Mouse (Mus musculus) kidney, embryonic 15.5 days (tissue): Measurements from ENCODE around the gene Tbl2. TPM values are rescaled to one million over a fixed set of nuclear protein-coding genes. Genes with fewer than 3 reads are reported as not detected.

Experiments used
- ATAC-seq: fragments of 200-750 bp; cut with Nextera tagmentation; replicated peaks from 2 replicates; pipeline ENCODE4 v1.8.0; 2017; ENCODE audit warnings: moderate TSS enrichment; ENCODE audit not compliant: low FRiP score
- H3K27ac ChIP-seq: fragments of 300-500 bp; sonication (generic); 2 replicates; pipeline ENCODE4 v1.5.1; 2015; ENCODE audit warnings: mild to moderate bottlenecking, inconsistent platforms
- H3K27me3 ChIP-seq: fragments of 300-500 bp; sonication (generic); 2 replicates; pipeline ENCODE4 v1.6.1; 2015; ENCODE audit warnings: inconsistent platforms
- H3K36me3 ChIP-seq: fragments of 300-500 bp; sonication (generic); 2 replicates; pipeline ENCODE4 v1.6.1; 2015; ENCODE audit warnings: inconsistent platforms
- H3K4me1 ChIP-seq: fragments of 300-500 bp; sonication (generic); 2 replicates; pipeline ENCODE4 v1.6.1; 2015; ENCODE audit warnings: inconsistent platforms
- H3K4me2 ChIP-seq: fragments of 300-500 bp; sonication (generic); 2 replicates; pipeline ENCODE4 v1.6.1; 2015; ENCODE audit warnings: moderate library complexity, mild to moderate bottlenecking, inconsistent platforms
- H3K4me3 ChIP-seq: fragments of 300-500 bp; sonication (generic); replicated peaks from 2 replicates; pipeline ENCODE4 v1.5.1; 2015; ENCODE audit warnings: mild to moderate bottlenecking, inconsistent platforms
- H3K9ac ChIP-seq: fragments of 300-500 bp; sonication (generic); 2 replicates; pipeline ENCODE4 v1.6.1; 2015; ENCODE audit warnings: mild to moderate bottlenecking, inconsistent platforms
- H3K9me3 ChIP-seq: fragments of 300-500 bp; sonication (generic); replicated peaks from 2 replicates; pipeline ENCODE4 v1.6.1; 2016; ENCODE audit warnings: inconsistent platforms
- WGBS: fragments of 180-500 bp; shearing (Covaris S2); methylation state at CpG from one replicate; pipeline ENCODE4 v1.1.7; 2015; ENCODE audit warnings: mixed read lengths; 5-methylcytosine and 5-hydroxymethylcytosine counted together
- polyA plus RNA-seq: library from polyadenylated mRNA; unstranded; fragments of >200 nt; fragmentation: Nextera tagmentation; extraction: Ambion mirVana; gene quantifications from 2 replicates; pipeline ENCODE4 v1.2.1, GENCODE M21; 2015

Gene Tbl2
- polyA plus RNA-seq, 1 experiment from 2014 or later = 25.5 TPM

DNA sequence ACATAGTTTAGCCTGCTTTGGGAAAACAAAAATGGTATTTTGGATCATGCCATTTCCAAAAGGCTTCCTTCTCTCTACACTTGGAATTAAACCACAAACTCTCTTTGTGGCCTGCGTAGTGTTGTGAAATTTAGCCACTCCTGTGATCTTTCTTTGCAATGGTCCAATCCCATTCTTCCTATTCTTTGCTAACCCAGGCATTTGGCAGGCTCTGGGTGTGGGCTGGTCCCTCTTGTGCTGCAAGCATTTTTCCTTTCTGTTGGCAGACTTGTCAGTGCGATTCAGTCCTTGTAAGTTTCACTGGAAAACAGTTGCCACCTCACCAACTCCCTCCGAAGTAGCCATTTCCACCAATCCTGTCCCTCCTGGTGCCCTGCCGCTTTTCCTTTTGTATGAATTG lies 11.8 kb downstream of the Tbl2 start:
- WGBS = 93% methylated on average over 4 of the region's 4 CpGs
- H3K4me2 ChIP-seq = no peak overlapping the region
- no peaks in the 10 kb centered on the region for H3K27me3 ChIP-seq
- peaks cover 14% of the 10 kb centered on the region for H3K4me1 ChIP-seq
- peaks cover 71% of the 10 kb centered on the region for H3K36me3 ChIP-seq
- H3K27ac ChIP-seq = peak overlapping the region; percentile 83
- no peak overlapping the region for H3K4me3 ChIP-seq
- H3K9me3 ChIP-seq = no peaks in the 10 kb centered on the region
- no peak overlapping the region for H3K9ac ChIP-seq
- ATAC-seq = no peak

DNA sequence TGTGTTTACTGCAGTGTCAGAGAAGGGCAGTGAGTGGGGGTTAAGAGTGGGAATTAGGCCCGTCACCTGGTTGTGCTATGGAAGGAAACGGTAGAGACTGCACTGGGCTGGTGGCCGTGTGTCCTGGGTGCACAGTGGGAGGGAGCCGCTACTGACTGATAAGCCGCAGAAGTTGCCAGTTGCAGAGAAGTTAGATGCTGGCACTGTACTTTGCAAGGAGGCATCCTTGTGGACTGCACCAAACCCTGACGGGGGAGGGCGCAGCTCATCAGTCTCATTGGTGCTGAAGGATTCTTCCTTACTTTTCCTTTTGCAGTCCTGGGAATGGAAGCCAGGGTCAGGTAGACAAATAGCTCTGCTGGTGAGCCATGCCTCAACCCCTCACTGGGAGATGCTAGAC lies 12.2 kb downstream of the Tbl2 start:
- H3K27ac ChIP-seq = peak overlapping the region; percentile 83

DNA sequence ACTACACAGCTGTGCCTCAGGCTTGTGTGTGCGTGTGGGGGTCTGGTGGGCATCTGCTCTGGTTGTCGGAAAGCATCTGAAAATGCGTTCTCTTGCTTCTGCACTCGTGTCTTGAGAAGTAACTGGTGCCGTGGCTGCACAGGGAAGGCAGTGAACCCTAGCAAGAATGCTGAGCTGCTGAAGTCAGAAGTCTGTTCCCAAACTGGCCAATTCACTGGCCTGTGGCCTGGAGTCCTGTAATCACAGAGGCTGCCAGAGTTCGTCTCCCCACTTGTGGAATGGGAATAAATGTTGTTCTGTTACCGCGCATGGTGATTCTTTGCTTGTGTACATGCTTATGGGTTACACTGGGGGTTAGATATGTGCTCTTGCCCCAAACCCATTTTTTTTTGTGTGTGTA lies 12.9 kb downstream of the Tbl2 start:
- H3K4me1 ChIP-seq = peaks cover 17% of the 10 kb centered on the region
- H3K9me3 ChIP-seq = no peaks in the 10 kb centered on the region
- peaks cover 59% of the 10 kb centered on the region for H3K36me3 ChIP-seq
- H3K27me3 ChIP-seq = no peaks in the 10 kb centered on the region
- H3K27ac ChIP-seq = peak overlapping the region; percentile 83
- H3K4me3 ChIP-seq = no peak overlapping the region
- peak; percentile 37; the same call in 1 of the 2 replicates for ATAC-seq
- no peak overlapping the region for H3K9ac ChIP-seq
- 83% methylated on average over 8 of the region's 8 CpGs for WGBS
- no peak overlapping the region for H3K4me2 ChIP-seq

More for the DNA sequence above, 12.2 kb downstream of the Tbl2 start:
- Histone ChIP-seq H3K9me3 (no peaks in the 10 kb centered on the region), H3K27me3 (no peaks in the 10 kb centered on the region), H3K4me1 (peaks cover 14% of the 10 kb centered on the region), H3K36me3 (peaks cover 66% of the 10 kb centered on the region), H3K4me2 (no peak overlapping the region), H3K4me3 (no peak overlapping the region), H3K9ac (no peak overlapping the region)
- WGBS = 87% methylated on average over 7 of the region's 7 CpGs
- ATAC-seq = no peak

DNA sequence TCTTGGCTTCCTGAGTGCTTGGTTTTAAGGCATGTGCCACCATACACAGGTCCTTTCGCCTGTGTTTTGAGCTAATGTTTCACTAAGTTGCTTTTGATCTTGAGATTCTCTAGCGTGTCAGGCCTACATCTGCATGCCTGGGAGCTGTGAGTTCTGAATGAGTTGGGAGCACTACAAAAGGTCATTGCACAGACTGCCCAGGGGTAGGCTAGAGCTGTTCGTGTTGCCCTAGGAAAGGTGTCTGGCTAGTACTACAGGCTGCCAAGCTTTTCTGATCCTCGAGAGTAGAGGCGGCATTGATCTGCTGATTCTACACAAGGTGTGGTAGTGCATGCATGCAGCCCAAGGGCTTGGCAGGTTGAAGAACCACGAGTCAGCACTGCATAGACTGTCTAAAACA lies 13.4 kb downstream of the Tbl2 start:
- 66% methylated on average over 6 of the region's 6 CpGs for WGBS
- ATAC-seq = peak; percentile 71
- Histone ChIP-seq H3K4me3 (no peak overlapping the region), H3K4me2 (no peak overlapping the region), H3K9ac (no peak overlapping the region), H3K27me3 (no peaks in the 10 kb centered on the region), H3K4me1 (peaks cover 18% of the 10 kb centered on the region), H3K9me3 (no peaks in the 10 kb centered on the region), H3K36me3 (peaks cover 55% of the 10 kb centered on the region), H3K27ac (peak overlapping the region; percentile 83)

DNA sequence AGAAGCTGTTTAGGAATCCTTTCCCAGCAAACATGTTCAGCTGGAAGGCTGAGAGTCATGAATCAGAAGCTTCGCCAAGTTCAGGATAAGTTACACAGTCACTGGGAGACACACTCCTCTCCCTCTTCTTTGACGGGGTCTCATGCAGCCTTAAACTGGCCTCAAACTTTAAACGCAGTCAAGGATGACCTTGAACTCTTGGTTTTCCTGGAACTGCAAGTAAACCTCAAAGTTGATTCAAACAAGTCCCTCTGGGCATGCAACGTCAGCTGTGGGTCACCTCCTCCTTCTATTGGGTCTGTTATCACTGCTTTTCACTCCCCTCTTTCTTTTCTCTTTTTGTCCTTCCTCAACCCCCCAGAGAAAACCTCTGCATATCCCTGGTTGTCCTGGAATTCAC lies 17.5 kb downstream of the Tbl2 start:
- no peak overlapping the region for H3K4me2 ChIP-seq
- no peaks in the 10 kb centered on the region for H3K27me3 ChIP-seq
- no peak overlapping the region for H3K9ac ChIP-seq
- H3K9me3 ChIP-seq = no peaks in the 10 kb centered on the region
- H3K4me3 ChIP-seq = no peak overlapping the region
- H3K36me3 ChIP-seq = peaks cover 28% of the 10 kb centered on the region
- ATAC-seq = no peak
- 0 out of 2 replicates have a peak overlapping the region, but pooled peaks have one; percentile 14 for H3K27ac ChIP-seq
- 74% methylated on average over 4 of the region's 4 CpGs for WGBS
- peaks cover 28% of the 10 kb centered on the region for H3K4me1 ChIP-seq

DNA sequence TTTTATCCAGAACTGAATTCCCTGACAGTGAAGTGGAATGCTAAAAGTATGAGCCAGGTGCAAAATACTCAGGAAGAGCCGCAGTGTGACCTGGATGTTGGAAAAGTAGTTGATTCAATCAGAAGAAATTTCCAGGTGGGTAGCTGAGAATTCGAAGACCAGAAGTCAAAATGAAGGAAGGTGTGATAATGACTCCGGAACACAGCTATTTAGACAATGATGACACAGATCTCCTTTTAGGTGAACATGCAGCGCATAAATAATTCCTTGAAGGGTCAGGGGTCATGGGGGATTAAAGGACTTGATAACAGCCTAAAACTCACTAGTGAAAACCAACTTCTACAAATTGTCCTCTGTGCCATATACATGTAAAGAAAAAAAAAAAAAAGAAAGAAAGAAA lies 18.0 kb downstream of the Tbl2 start:
- H3K4me1 ChIP-seq = peaks cover 22% of the 10 kb centered on the region
- H3K36me3 ChIP-seq = peaks cover 28% of the 10 kb centered on the region
- no peaks in the 10 kb centered on the region for H3K27me3 ChIP-seq
- H3K9ac ChIP-seq = no peak overlapping the region
- 95% methylated on average over 4 of the region's 4 CpGs for WGBS
- H3K9me3 ChIP-seq = no peaks in the 10 kb centered on the region
- no peak overlapping the region; the same call in 1 of the 2 replicates for H3K4me2 ChIP-seq
- no peak overlapping the region; the same call in 1 of the 2 replicates for H3K4me3 ChIP-seq
- ATAC-seq = no peak
- peak overlapping the region; percentile 99; the same call in 1 of the 2 replicates for H3K27ac ChIP-seq

DNA sequence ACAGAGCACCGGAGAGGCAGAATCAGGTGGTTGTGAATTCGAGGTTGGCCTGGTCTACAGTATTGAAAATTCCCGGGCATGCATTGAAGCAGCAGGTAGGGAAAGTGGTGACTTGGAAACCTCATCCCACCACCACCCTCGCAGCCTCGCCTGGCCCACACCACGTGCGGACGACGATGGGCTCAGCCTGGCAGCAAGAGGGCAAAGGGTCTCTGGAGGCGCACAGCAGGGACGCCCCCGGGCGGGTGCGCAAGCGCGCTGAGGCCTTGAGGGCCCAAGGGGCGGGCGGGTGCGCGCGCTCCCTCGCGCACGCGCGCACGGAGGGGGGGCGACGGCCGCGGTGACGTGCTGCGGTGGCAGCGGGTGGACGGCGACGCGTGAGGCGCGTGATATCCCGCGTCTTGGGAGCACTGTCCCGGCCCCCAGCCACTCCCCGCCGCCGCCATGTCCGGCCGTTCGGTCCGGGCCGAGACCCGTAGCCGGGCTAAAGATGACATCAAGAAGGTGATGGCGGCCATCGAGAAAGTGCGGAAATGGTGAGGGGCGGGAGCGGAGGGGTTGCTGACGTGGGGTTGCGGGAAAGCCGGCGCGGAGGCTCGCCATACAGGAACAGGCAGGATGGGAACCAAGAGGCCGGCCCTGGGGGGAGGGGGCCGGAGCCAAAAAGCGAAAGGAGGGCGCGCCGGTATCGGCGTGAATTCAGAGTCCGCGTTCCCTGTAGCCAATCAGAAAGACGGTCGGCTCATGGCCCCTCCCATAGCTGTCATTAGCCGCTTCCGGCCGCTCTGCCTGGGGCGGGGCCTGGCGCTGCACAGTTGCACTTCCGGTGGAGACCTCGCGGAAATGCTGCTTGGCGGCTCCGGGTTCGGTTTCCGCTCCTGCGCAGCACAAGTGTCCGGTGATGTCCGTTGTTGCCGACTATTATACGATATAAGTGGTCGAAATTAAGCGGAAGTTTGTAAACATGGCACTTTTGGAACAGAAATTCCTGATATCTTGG lies 18.9 kb downstream of the Tbl2 start, which contains the start of gene Bcl7b:
Bcl7b (plus strand) TSS at position 221 of the 1,000 bp plus-strand sequence.
- Histone ChIP-seq H3K27me3 (no peaks in the 10 kb centered on the region), H3K4me1 (peaks cover 22% of the 10 kb centered on the region), H3K9ac (peak within 1 kb of the TSS; percentile 78), H3K4me2 (peak within 1 kb of the TSS; percentile 63), H3K4me3 (peak within 1 kb of the TSS; percentile 79), H3K27ac (peak within 1 kb of the TSS; percentile 99), H3K9me3 (no peaks in the 10 kb centered on the region), H3K36me3 (peaks cover 30% of the 10 kb centered on the region)
- peak; percentile 98 for ATAC-seq
- WGBS = 2% methylated on average over 85 of the region's 95 CpGs

DNA sequence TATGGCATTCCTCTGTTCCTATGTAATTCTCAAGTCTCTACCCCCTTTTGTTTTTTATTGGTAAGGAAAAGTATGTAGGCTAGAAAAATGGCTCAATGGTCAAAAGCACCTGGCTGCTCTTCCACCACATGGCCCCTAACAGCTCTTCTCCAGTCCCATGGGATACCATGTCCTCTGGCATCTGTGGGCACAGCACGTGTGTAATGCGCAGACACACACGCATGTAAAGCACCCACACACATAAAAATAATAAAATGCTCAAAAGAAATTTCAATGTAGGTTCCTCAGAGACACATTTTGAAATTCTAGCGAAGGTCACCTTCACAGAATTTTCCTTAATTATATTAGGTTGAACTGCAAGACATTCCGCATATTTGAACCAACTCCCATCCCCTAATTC lies 20.0 kb downstream of the Tbl2 start:
- Histone ChIP-seq H3K4me3 (peak overlapping the region; percentile 79), H3K27ac (peak overlapping the region; percentile 99; the same call in 1 of the 2 replicates), H3K9ac (peak overlapping the region; percentile 63), H3K36me3 (peaks cover 40% of the 10 kb centered on the region), H3K4me1 (peaks cover 22% of the 10 kb centered on the region), H3K4me2 (peak overlapping the region; percentile 63), H3K27me3 (no peaks in the 10 kb centered on the region), H3K9me3 (no peaks in the 10 kb centered on the region)
- no peak for ATAC-seq
- 89% methylated on average over 5 of the region's 5 CpGs for WGBS

DNA sequence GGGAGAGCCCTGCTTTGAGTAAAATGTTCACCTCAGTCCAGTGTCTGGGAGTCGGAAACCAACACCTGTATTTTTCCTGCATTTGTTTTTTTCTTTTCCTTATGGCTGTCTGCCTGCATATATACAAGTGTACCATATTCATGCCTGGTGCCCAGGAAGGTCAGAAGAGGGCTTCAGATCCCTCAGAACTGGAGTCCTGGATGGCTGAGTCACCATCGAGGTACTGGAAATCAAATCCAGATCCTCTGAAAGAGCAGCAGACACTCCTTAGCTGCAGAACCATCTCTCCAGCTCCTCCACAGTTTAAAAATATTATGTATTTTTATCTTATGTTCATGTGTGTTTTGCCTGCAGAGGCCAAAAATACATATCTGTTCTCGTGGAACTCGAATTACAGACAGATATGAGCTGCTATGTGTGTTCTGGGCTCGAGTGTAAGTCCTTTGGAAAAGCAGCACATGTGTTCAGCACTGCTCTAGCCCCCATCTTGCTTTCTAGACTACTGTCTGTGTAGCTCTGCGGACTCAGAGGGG lies 22.3 kb downstream of the Tbl2 start:
- no peak for ATAC-seq
- Histone ChIP-seq H3K9me3 (no peaks in the 10 kb centered on the region), H3K27ac (no peak overlapping the region), H3K4me3 (no peak overlapping the region), H3K4me2 (no peak overlapping the region), H3K36me3 (peaks cover 60% of the 10 kb centered on the region), H3K4me1 (peaks cover 21% of the 10 kb centered on the region), H3K9ac (no peak overlapping the region), H3K27me3 (no peaks in the 10 kb centered on the region)
- WGBS = 92% methylated on average over 6 of the region's 6 CpGs

DNA sequence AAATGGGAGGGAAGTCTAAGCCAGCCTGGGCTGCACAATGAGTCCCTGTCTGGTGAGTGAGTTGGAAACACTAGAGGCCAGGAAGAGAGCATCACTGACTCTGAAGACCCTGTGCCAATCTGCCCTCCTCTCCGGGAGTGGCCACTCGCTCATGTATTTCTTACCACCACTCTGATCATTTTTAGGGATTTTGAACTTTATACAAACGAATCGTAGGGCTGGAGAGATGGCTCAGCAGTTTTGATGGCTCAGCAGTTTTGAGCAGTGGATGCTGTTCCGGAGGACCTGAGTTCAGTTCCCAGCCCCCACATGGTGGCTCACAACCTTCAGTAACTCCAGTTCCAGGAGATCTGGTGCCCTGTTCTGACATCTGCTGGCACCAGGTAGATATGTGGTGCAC lies 23.5 kb downstream of the Tbl2 start:
- Histone ChIP-seq H3K4me2 (no peak overlapping the region), H3K27me3 (no peaks in the 10 kb centered on the region), H3K9ac (no peak overlapping the region), H3K27ac (no peak overlapping the region), H3K36me3 (peaks cover 73% of the 10 kb centered on the region), H3K4me1 (peaks cover 16% of the 10 kb centered on the region), H3K4me3 (no peak overlapping the region), H3K9me3 (no peaks in the 10 kb centered on the region)
- 92% methylated on average over 5 of the region's 5 CpGs for WGBS
- ATAC-seq = no peak

DNA sequence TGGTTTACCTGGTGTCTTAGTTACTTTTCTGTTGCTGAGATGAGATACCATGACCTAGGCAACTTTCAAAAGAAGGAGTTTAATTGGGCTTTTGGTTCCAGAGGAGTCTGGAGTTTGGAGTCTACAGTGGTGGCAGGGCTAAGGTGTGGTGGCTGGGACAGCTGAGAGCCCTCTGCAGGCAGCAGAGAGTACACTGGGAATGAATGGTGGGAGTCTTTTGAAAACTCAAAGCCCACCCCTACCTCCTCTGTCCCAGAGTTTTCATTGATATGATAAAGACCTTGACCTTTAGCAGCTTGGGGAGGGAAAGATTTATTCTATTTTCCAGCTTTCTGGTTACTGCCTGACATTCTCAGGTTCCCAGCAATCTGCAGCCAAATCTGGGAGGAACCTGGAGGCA lies 25.6 kb downstream of the Tbl2 start:
- Histone ChIP-seq H3K4me1 (0 out of 2 replicates have a peak, but pooled peaks cover 4% of the 10 kb centered on the region), H3K27me3 (no peaks in the 10 kb centered on the region), H3K27ac (no peak overlapping the region), H3K36me3 (peaks cover 94% of the 10 kb centered on the region), H3K9me3 (no peaks in the 10 kb centered on the region), H3K4me3 (no peak overlapping the region), H3K9ac (no peak overlapping the region), H3K4me2 (no peak overlapping the region)
- ATAC-seq = no peak

DNA sequence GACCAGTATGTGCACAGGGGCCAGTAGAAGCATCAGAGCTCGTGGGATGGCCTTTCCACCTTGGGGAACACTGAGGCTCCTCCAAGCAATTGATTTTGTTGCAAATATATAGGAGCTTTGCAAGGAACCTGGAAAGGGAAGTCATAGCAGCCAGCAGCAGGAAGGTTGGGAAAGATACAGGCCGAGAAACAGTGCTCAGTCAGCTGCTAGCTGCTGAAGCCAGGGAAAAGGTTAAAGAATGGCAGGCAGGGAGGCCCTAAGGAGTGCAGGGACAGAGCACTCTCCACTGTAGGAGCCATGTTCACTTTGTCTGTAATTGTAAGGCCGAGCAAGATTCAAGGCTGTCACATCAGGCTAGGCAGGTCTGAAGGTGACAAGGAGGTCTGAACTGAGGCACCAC lies 29.1 kb downstream of the Tbl2 start:
- H3K9ac ChIP-seq = no peak overlapping the region
- WGBS = 77% methylated on average over 3 of the region's 3 CpGs
- no peak overlapping the region for H3K27ac ChIP-seq
- H3K4me1 ChIP-seq = no peaks in the 10 kb centered on the region
- H3K36me3 ChIP-seq = peaks cover 95% of the 10 kb centered on the region
- no peaks in the 10 kb centered on the region for H3K27me3 ChIP-seq
- no peak for ATAC-seq
- H3K4me2 ChIP-seq = no peak overlapping the region
- H3K4me3 ChIP-seq = no peak overlapping the region
- no peaks in the 10 kb centered on the region for H3K9me3 ChIP-seq
